Mouse (Mus musculus) heart, embryonic 12.5 days (tissue): Measurements from ENCODE around the gene Mertk. TPM values are rescaled to one million over a fixed set of nuclear protein-coding genes. Genes with fewer than 3 reads are reported as not detected.

Source experiments
- ATAC-seq: fragments of 200-750 bp; cut with Nextera tagmentation; 2 replicates; pipeline ENCODE4 v1.8.0; 2017; ENCODE audit warnings: moderate TSS enrichment, moderate library complexity; ENCODE audit not compliant: insufficient number of reproducible peaks, low FRiP score
- H3K27ac ChIP-seq: fragments of 300-500 bp; sonication (generic); 2 replicates; pipeline ENCODE4 v1.5.1; 2016; ENCODE audit warnings: mild to moderate bottlenecking, moderate library complexity; ENCODE audit not compliant: poor library complexity, severe bottlenecking
- H3K27me3 ChIP-seq: fragments of 300-500 bp; sonication (generic); replicated peaks from 2 replicates; pipeline ENCODE4 v1.6.1; 2016; ENCODE audit warnings: mild to moderate bottlenecking, moderate library complexity
- H3K36me3 ChIP-seq: fragments of 300-500 bp; sonication (generic); 2 replicates; pipeline ENCODE4 v1.6.1; 2016; ENCODE audit warnings: mild to moderate bottlenecking, moderate library complexity
- H3K4me1 ChIP-seq: fragments of 300-500 bp; sonication (generic); replicated peaks from 2 replicates; pipeline ENCODE4 v1.6.1; 2016; ENCODE audit warnings: mild to moderate bottlenecking
- H3K4me2 ChIP-seq: fragments of 300-500 bp; sonication (generic); 2 replicates; pipeline ENCODE4 v1.6.1; 2016; ENCODE audit warnings: mild to moderate bottlenecking, moderate library complexity
- H3K4me3 ChIP-seq: fragments of 300-500 bp; sonication (generic); 2 replicates; pipeline ENCODE4 v1.5.1; 2016; ENCODE audit warnings: mild to moderate bottlenecking
- H3K9ac ChIP-seq: fragments of 300-500 bp; sonication (generic); 2 replicates; pipeline ENCODE4 v1.6.1; 2016; ENCODE audit warnings: mild to moderate bottlenecking, moderate library complexity
- H3K9me3 ChIP-seq: fragments of 300-500 bp; sonication (generic); replicated peaks from 2 replicates; pipeline ENCODE4 v1.6.1; 2016; ENCODE audit warnings: mild to moderate bottlenecking, moderate library complexity
- WGBS: fragments of 180-500 bp; shearing (Covaris S2); methylation state at CpG from one replicate; pipeline ENCODE4 v1.1.7; 2016; 5-methylcytosine and 5-hydroxymethylcytosine counted together
- polyA plus RNA-seq: library from polyadenylated mRNA; unstranded; fragments of >200 nt; fragmentation: Nextera tagmentation; extraction: Ambion mirVana; gene quantifications from 2 replicates; pipeline ENCODE4 v1.2.1, GENCODE M21; 2016

Gene Mertk
- polyA plus RNA-seq, 1 experiment from 2014 or later, result 6.0 TPM

DNA sequence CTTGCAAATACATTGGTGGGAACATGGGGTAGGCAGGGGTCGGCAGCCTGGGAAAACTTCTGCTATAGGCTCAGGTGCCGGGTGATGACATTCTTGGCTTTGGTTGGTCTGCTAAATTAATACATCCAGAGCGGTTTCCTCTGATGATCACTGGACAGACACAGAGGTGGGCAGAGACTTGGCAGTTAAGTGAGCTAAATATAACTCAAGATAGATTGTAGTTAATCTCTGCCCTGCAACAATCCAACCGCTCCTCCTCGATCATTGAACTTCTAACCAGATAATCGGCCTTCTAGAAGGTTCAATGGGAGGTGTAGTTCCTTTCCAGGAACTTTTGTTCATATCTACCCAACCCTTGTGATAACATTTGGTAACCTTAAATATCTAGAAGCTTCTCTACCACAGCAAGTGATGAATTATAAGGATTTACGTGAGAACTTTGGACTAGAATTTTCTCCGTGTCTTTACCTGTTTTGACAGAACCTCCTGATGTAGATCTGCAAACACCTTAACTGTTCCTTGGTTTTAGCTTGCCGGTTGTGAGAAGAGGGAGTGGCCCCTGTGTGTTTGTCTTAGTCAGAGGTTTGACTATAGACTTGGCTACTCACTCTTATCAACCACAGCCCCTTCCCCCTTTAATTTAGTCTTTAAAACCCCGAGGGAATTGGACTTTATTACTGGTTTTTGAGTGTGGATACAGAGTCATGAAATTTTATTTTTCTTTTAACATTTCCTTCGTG, 92.3 kb downstream of the Mertk start:
- 59% methylated on average over 11 of the region's 11 CpGs for WGBS
- no peak for ATAC-seq
- Histone ChIP-seq H3K4me2 (no peak overlapping the region), H3K36me3 (peaks cover 29% of the 10 kb centered on the region), H3K4me1 (peaks cover 18% of the 10 kb centered on the region), H3K27me3 (no peaks in the 10 kb centered on the region), H3K9me3 (no peaks in the 10 kb centered on the region), H3K9ac (no peak overlapping the region), H3K4me3 (no peak overlapping the region), H3K27ac (no peak overlapping the region)

DNA sequence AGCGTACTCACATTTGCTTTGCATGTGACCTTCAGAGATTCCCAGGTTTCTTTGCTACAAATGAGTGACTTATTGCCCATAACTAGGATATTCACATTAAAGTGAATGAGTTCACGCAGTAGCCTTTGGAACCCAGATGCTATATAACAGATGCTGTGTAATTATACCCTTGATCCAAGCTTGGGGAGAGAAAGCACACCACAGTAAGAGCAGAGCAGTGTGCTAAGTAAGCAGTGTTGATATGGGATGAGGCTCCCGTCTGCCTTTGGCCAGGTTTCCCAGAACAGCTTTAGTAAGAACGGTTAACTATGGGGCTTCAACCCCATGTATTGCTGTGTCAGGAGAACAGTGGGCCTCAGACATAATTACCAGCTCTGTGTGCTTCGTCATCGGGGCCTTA, 95.2 kb downstream of the Mertk start:
- H3K9me3 ChIP-seq, result no peaks in the 10 kb centered on the region
- no peak overlapping the region for H3K4me2 ChIP-seq
- no peak for ATAC-seq
- WGBS, result 84% methylated on average over 6 of the region's 6 CpGs
- no peaks in the 10 kb centered on the region for H3K27me3 ChIP-seq
- H3K4me3 ChIP-seq, result no peak overlapping the region
- H3K27ac ChIP-seq, result no peak overlapping the region
- peaks cover 14% of the 10 kb centered on the region for H3K4me1 ChIP-seq
- H3K9ac ChIP-seq, result no peak overlapping the region
- peaks cover 42% of the 10 kb centered on the region for H3K36me3 ChIP-seq

DNA sequence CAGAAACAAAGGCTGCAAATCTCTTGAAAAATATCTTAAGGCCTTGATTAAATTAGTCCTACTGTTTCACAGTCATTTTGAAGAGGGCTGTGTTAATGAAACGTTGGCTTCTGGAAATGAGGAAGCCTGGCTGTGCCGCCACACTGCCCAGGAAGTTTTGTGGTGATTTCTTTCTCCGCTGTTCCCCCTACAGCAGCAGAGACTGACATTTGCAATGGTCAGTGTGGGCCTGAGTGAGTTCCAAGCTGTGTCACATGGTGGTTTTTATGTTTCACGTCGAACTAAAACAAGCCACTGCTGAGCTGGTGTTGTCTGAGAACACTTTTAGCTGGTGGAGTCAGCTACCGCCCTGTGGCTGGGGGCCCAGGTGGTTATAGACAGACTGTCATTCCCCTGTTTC, 97.7 kb downstream of the Mertk start:
- Histone ChIP-seq H3K9me3 (peaks cover 3% of the 10 kb centered on the region; the same call in 1 of the 2 replicates), H3K27me3 (no peaks in the 10 kb centered on the region), H3K4me2 (no peak overlapping the region), H3K4me3 (no peak overlapping the region), H3K36me3 (peaks cover 60% of the 10 kb centered on the region), H3K4me1 (no peaks in the 10 kb centered on the region), H3K27ac (no peak overlapping the region), H3K9ac (no peak overlapping the region)
- no peak for ATAC-seq
- WGBS, result 72% methylated on average over 6 of the region's 6 CpGs

DNA sequence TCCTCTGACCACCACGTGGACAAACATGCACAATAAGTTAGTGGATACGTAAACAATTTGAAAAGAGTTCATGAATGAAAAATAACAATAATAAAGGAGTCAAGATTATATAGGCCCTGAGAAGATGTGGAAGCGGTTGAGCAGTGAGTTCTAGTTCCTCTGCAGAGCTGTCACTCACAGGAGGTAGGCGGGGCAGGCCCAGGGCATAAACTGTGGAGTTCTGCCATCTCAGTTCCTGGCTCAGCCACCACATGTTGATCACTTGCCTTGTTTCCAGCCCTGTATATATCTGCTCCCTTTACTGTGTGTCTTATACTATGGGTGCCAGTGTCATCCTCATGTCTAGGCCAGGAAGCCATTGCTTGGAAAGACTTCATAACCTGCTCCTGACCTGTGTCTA, 104.7 kb downstream of the Mertk start:
- no peak for ATAC-seq
- H3K4me2 ChIP-seq, result no peak overlapping the region
- WGBS, result 88% methylated on average over 4 of the region's 4 CpGs
- peaks cover 37% of the 10 kb centered on the region for H3K36me3 ChIP-seq
- H3K4me3 ChIP-seq, result no peak overlapping the region
- H3K27me3 ChIP-seq, result no peaks in the 10 kb centered on the region
- no peak overlapping the region for H3K9ac ChIP-seq
- no peaks in the 10 kb centered on the region for H3K4me1 ChIP-seq
- H3K27ac ChIP-seq, result no peak overlapping the region
- peaks cover 3% of the 10 kb centered on the region; the same call in 1 of the 2 replicates for H3K9me3 ChIP-seq

DNA sequence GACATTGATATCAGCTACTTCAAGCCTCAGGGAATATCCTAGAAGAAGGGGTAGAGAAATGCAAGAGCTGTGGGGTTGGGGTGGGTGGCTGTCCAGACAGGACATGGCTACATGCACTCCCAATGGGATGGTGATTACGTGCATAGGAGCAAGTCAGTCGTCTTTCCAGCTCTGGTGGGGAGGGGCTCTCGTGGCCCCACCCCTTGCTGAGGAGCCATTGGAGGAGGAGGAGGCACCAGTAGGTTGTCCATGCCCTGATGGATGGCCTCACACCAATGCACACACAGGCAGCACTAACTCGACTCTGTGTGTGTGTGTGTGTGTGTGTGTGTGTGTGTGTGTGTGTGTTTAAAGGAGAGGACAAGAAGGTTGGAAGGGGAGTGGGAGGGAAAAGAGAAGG, 106.6 kb downstream of the Mertk start:
- H3K4me1 ChIP-seq, result no peaks in the 10 kb centered on the region
- no peak overlapping the region for H3K4me3 ChIP-seq
- no peak overlapping the region for H3K27ac ChIP-seq
- ATAC-seq, result no peak
- H3K27me3 ChIP-seq, result no peaks in the 10 kb centered on the region
- no peaks in the 10 kb centered on the region for H3K9me3 ChIP-seq
- peaks cover 27% of the 10 kb centered on the region for H3K36me3 ChIP-seq
- 70% methylated on average over 4 of the region's 4 CpGs for WGBS
- H3K4me2 ChIP-seq, result no peak overlapping the region
- H3K9ac ChIP-seq, result no peak overlapping the region

DNA sequence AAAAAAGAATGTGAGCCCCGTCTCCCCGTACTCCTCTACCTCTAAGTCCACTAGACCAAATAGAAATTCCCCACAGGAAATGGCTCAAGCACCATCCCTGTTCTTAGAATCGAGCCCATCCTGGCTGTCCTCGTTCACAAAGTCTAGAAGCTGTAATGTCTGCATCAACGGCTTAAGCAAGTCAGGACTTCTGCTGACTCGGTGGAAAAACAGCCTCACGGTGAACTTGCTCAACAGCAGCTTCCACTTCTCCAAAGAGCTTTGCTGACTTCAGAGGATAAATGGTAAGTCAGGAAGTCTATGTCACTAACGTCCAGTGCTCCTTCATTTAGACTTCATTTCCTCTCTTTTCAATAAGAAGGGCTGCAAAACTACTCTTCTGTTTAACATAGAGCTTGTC, 107.8 kb downstream of the Mertk start:
- Histone ChIP-seq H3K36me3 (peaks cover 16% of the 10 kb centered on the region), H3K27me3 (no peaks in the 10 kb centered on the region), H3K9me3 (no peaks in the 10 kb centered on the region), H3K4me2 (no peak overlapping the region), H3K4me1 (no peaks in the 10 kb centered on the region), H3K4me3 (no peak overlapping the region), H3K9ac (no peak overlapping the region), H3K27ac (no peak overlapping the region)
- ATAC-seq, result no peak
- 47% methylated on average over 8 of the region's 8 CpGs for WGBS

DNA sequence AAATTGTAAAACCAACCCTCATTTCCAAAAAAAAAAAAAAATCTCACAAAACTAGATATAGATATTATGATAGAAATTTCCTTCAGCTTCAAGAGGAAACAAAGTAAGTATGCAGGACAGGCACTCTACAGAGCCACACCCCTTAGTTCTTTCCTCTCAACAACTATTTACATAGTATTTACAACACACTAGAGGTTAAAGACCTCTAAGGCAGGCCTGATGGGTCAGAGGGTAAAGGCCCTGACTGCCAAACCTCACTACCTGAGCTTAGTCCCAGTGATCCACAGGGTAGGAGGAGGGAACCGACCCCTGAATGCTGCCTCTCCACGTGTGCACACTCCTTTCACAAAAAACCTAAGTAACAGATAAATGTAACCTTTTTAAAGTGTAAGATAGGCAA, 114.0 kb downstream of the Mertk start:
- Histone ChIP-seq H3K4me1 (peaks cover 6% of the 10 kb centered on the region), H3K4me2 (no peak overlapping the region), H3K36me3 (no peaks in the 10 kb centered on the region), H3K27me3 (no peaks in the 10 kb centered on the region), H3K4me3 (no peak overlapping the region), H3K27ac (no peak overlapping the region), H3K9me3 (no peaks in the 10 kb centered on the region), H3K9ac (no peak overlapping the region)
- 49% methylated on average over 2 of the region's 2 CpGs for WGBS
- no peak for ATAC-seq

DNA sequence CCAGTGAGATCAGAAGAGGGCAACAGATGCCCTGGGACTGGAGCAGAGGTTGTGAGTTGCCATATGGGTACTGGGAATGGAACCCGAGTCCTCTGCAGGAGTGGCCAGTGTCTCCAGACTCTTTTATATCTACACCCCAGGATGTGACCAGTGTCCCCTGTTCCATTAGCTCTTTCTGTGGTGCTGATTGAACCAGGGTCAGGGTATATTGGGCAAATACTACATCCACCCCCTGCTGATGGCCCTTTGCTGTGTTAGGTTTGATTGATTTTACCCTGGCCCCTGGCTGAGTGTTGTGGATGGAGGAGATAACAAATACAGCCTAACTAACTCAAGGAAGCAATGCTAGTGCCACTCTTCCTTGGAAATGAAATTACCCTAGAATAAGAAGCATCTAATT, 117.6 kb downstream of the Mertk start:
- Histone ChIP-seq H3K4me2 (no peak overlapping the region), H3K27me3 (no peaks in the 10 kb centered on the region), H3K4me3 (no peak overlapping the region), H3K4me1 (peaks cover 17% of the 10 kb centered on the region), H3K9ac (no peak overlapping the region), H3K27ac (no peak overlapping the region), H3K36me3 (no peaks in the 10 kb centered on the region), H3K9me3 (no peaks in the 10 kb centered on the region)
- ATAC-seq, result no peak
- WGBS, result 79% methylated on average over 1 of the region's 1 CpGs

DNA sequence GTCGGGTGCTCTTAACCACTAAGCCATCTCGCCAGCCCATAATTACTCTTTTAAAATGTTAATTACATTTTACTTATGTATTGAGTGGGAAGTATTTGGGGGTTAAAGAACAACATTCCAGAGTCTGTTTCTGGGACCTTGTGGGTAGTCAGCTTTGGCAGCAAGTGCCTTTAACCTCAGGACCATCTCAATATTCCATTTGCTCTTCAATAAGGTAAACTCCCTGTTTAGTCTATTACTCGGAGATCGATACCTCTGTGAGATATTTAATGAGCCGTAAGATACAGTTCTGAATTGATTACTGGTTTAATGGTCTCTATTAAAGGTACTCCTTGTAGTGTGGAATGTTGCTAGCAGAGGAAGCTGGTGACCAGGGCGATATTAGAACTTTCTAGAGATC, 118.2 kb downstream of the Mertk start:
- Histone ChIP-seq H3K36me3 (no peaks in the 10 kb centered on the region), H3K4me1 (peaks cover 17% of the 10 kb centered on the region), H3K9me3 (no peaks in the 10 kb centered on the region), H3K9ac (no peak overlapping the region), H3K4me3 (no peak overlapping the region), H3K4me2 (0 out of 2 replicates have a peak overlapping the region, but pooled peaks have one; percentile 14), H3K27me3 (no peaks in the 10 kb centered on the region), H3K27ac (0 out of 2 replicates have a peak overlapping the region, but pooled peaks have one; percentile 23)
- WGBS, result 47% methylated on average over 6 of the region's 6 CpGs
- ATAC-seq, result no peak

DNA sequence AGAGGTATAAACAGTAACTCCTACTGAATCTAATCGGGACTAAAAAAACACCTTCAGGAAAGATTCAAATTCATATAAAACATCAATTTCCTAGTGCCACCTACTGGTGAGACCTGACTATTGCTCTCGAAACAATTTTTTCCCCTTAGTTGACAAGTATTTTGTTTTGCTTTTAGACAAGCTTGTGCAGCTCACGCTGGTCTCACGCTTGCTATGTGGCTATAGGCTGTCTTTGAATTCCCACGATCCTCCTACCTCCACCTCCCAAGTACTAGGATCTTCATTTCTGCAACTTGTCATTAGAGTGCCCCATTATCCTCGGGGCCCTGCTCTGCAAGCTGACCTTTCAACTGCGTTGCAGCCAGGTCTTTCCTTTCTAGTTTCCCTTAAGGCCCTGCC, 118.6 kb downstream of the Mertk start:
- no peaks in the 10 kb centered on the region for H3K9me3 ChIP-seq
- peaks cover 17% of the 10 kb centered on the region for H3K4me1 ChIP-seq
- H3K27me3 ChIP-seq, result no peaks in the 10 kb centered on the region
- 0% methylated on average over 7 of the region's 7 CpGs for WGBS
- H3K36me3 ChIP-seq, result no peaks in the 10 kb centered on the region
- H3K27ac ChIP-seq, result peak overlapping the region; percentile 72
- peak overlapping the region; percentile 79 for H3K4me2 ChIP-seq
- peak overlapping the region; percentile 71 for H3K4me3 ChIP-seq
- no peak for ATAC-seq
- 0 out of 2 replicates have a peak overlapping the region, but pooled peaks have one; percentile 7 for H3K9ac ChIP-seq

DNA sequence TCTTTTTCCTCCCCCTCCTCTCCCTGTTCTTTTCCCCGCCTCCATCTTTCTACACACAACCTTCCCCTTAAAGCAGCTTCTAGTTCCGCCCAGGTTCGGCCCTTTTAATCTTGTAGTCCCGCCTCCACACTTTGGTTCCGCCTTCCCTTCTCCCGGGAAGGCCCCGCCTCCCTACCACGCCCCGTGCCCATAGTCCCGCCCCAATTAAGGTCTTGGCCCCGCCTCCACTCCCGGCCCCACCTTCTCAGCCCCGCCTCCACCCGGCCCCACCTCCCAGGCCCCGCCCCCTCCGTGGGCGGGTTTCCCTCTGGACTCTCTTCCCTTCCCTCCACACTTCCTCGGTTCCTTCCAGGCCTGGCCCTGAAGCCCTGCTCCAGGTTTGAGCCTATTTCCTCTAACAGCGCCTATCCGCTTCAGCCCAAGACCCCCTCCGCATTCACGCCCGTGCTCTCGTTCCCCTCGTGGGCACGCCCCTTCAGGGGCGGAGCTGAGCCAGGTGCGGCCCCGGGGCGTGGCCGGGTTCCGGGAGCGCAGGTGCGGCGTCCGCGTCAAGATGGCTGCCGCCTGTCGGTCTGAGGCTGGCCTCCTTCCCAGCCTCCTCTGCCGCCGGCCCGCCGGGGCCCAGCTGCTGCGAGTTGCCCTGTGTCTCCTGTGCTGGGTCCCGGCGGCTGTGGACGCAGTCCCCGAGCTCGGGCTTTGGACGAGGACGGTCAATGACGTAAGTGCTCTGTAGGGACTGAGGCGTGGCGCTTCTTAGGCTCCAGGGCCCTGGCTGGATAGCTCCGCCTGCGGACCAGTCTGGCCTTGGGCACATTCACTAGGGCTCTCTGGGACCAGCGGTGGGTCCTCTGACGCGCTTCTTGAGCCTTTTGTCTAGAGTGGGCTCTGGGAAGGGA, 119.3 kb downstream of the Mertk start, which contains the start of gene Tmem87b:
Gene Tmem87b (plus strand): TSS at position 333 of the 896 bp plus-strand sequence.
- H3K9me3 ChIP-seq, result no peaks in the 10 kb centered on the region
- under 1% methylated on average over 59 of the region's 59 CpGs for WGBS
- no peaks in the 10 kb centered on the region for H3K36me3 ChIP-seq
- no peaks in the 10 kb centered on the region for H3K27me3 ChIP-seq
- peak within 1 kb of the TSS; percentile 82 for H3K9ac ChIP-seq
- peak; percentile 95 for ATAC-seq
- H3K4me2 ChIP-seq, result peak within 1 kb of the TSS; percentile 79
- peak within 1 kb of the TSS; percentile 71 for H3K4me3 ChIP-seq
- peaks cover 17% of the 10 kb centered on the region for H3K4me1 ChIP-seq
- H3K27ac ChIP-seq, result peak within 1 kb of the TSS; percentile 85
